Mouse (Mus musculus) kidney, postnatal 0 days (tissue): Measurements from ENCODE around the gene Hacd3. TPM values are rescaled to one million over a fixed set of nuclear protein-coding genes. Genes with fewer than 3 reads are reported as not detected.
A peak's percentile ranks its signal among the peaks of the same experiment; 100 is the strongest.

ENCODE experiments used
- ATAC-seq: fragments of 200-750 bp; cut with Nextera tagmentation; replicated peaks from 2 replicates; pipeline ENCODE4 v1.8.0; 2017; ENCODE audit warnings: low read depth, moderate number of reproducible peaks, moderate TSS enrichment, moderate library complexity; ENCODE audit not compliant: low FRiP score
- DNase-seq: peaks from one replicate; pipeline ENCODE4 v3.0.0-alpha.2; 2016; ENCODE audit warnings: low spot score
- H3K27ac ChIP-seq: fragments of 300-500 bp; sonication (generic); 2 replicates; pipeline ENCODE4 v1.5.1; 2014; ENCODE audit warnings: mild to moderate bottlenecking
- H3K27me3 ChIP-seq: fragments of 300-500 bp; sonication (generic); 2 replicates; pipeline ENCODE4 v1.6.1; 2014; ENCODE audit warnings: low read length, mixed read lengths; ENCODE audit not compliant: insufficient read depth
- H3K36me3 ChIP-seq: fragments of 300-500 bp; sonication (generic); 2 replicates; pipeline ENCODE4 v1.6.1; 2014; ENCODE audit warnings: low read length, mixed read lengths; ENCODE audit not compliant: insufficient read depth
- H3K4me1 ChIP-seq: fragments of 300-500 bp; sonication (generic); replicated peaks from 2 replicates; pipeline ENCODE4 v1.6.1; 2014; ENCODE audit warnings: antibody characterized with exemption, low read length, mixed read lengths; ENCODE audit not compliant: insufficient read depth
- H3K4me2 ChIP-seq: fragments of 300-500 bp; sonication (generic); 2 replicates; pipeline ENCODE4 v1.6.1; 2014; ENCODE audit warnings: mild to moderate bottlenecking, low read length, moderate library complexity, mixed read lengths
- H3K4me3 ChIP-seq: fragments of 300-500 bp; sonication (generic); replicated peaks from 2 replicates; pipeline ENCODE4 v1.5.1; 2014; ENCODE audit warnings: low read depth, low read length
- H3K9ac ChIP-seq: fragments of 300-500 bp; sonication (generic); 2 replicates; pipeline ENCODE4 v1.6.1; 2014; ENCODE audit warnings: low read depth, low read length
- H3K9me3 ChIP-seq: fragments of 300-500 bp; sonication (generic); replicated peaks from 2 replicates; pipeline ENCODE4 v1.6.1; 2016; ENCODE audit warnings: low read length, inconsistent platforms, mixed read lengths
- CTCF ChIP-seq: IDR thresholded peaks from 2 replicates; pipeline ENCODE4 v1.5.1; 2016; ENCODE audit warnings: antibody characterized with exemption, low read depth, mild to moderate bottlenecking, moderate library complexity
- WGBS: fragments of 180-500 bp; shearing (Covaris S2); extraction: QIAGEN DNeasy Blood & Tissue Kit; methylation state at CpG from one replicate; pipeline ENCODE4 v1.1.7; 2014; 5-methylcytosine and 5-hydroxymethylcytosine counted together
- polyA plus RNA-seq: library from polyadenylated mRNA; unstranded; fragments of >200 nt; fragmentation: Nextera tagmentation; extraction: Ambion mirVana; gene quantifications from 2 replicates; pipeline ENCODE4 v1.2.1, GENCODE M21; 2015

Hacd3 gene
- polyA plus RNA-seq, 1 experiment from 2014 or later = 68.2 TPM

- 94% methylated on average over 2 of the region's 2 CpGs for WGBS
- no peaks in the 10 kb centered on the region for H3K27me3 ChIP-seq
- DNase-seq = no peak
- no peak for TF ChIP-seq CTCF
- no peaks in the 10 kb centered on the region for H3K4me1 ChIP-seq
- no peak overlapping the region for H3K4me3 ChIP-seq
- H3K4me2 ChIP-seq = no peak overlapping the region
- no peak overlapping the region for H3K27ac ChIP-seq
- no peak for ATAC-seq
- no peak overlapping the region for H3K9ac ChIP-seq
- no peaks in the 10 kb centered on the region for H3K9me3 ChIP-seq
- peaks cover 64% of the 10 kb centered on the region for H3K36me3 ChIP-seq
Observed at GRCm38 (mm10) chr9:64987651-64988050, 33.8 kb downstream of the Hacd3 start.

DNA sequence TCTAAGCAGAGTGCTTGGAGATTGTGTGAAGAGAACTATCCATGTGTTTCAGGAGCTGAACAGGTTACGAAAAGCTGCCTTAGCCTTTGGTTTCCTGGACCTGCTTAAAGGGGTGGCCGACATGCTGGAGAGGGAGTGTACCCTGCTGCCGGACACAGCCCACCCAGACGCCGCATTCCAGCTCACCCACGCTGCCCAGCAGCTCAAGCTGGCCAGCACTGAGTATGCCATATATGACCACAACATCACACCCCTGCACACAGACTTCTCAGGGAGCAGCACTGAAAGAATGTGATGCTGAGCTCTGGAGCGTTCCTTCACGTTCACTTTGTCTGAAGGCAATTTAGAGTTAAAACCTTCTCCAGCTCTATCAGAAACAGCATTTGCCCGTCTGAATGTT lies 35.7 kb downstream of the Hacd3 start:
- H3K9me3 ChIP-seq = no peaks in the 10 kb centered on the region
- DNase-seq (no peak), ATAC-seq (no peak)
- peaks cover 74% of the 10 kb centered on the region for H3K36me3 ChIP-seq
- no peak overlapping the region for H3K4me2 ChIP-seq
- H3K27me3 ChIP-seq = no peaks in the 10 kb centered on the region
- no peaks in the 10 kb centered on the region for H3K4me1 ChIP-seq
- 84% methylated on average over 9 of the region's 9 CpGs for WGBS
- TF ChIP-seq CTCF = no peak
- H3K27ac ChIP-seq = no peak overlapping the region
- H3K9ac ChIP-seq = no peak overlapping the region
- H3K4me3 ChIP-seq = no peak overlapping the region

DNA sequence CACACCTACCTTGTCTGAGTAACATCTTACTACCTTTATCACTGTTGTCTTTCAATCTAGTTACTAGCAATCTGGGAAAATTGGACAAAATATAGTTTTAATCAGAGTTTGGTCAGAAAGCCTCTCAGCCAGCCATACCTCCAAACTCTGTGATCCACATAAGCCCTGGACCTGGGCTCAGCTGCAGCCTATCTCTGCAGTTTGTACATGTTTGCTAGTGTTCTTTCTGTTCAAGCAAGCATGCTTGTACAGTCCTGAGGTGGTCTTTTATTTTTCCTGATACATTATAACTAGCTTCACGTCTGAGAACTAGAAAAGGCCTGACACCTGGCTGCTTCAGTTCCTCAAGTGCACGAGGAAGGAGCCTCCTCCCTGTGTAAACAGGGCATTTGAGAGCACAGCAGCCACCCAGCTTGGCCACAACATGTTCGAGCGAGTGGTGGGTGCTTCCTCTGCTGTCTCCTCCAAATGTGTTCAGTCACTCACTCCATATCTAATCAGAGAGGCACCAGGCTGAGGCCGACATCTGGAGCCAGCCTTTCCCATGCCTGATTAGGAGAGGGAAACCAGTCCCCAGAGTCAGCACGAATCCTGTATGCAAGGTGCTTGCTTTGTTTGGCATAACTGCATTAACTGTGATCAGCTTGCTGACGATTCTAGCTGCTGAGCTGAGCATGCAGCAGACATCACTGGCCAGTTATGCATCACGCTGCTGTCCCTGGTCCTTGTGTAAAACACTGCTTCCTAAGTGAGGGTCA lies 36.3 kb downstream of the Hacd3 start:
- Histone ChIP-seq H3K9ac (no peak overlapping the region), H3K4me1 (no peaks in the 10 kb centered on the region), H3K4me3 (no peak overlapping the region), H3K9me3 (no peaks in the 10 kb centered on the region), H3K27me3 (no peaks in the 10 kb centered on the region), H3K27ac (no peak overlapping the region), H3K36me3 (peaks cover 77% of the 10 kb centered on the region), H3K4me2 (no peak overlapping the region)
- DNase-seq (no peak), ATAC-seq (no peak)
- WGBS = 83% methylated on average over 8 of the region's 8 CpGs
- TF ChIP-seq CTCF = no peak

GRCm38 (mm10) chr9:64981904-64982303 lies 39.6 kb downstream of the Hacd3 start:
- H3K27ac ChIP-seq = no peak overlapping the region
- H3K36me3 ChIP-seq = peaks cover 83% of the 10 kb centered on the region
- no peak overlapping the region for H3K9ac ChIP-seq
- no peak for ATAC-seq
- no peaks in the 10 kb centered on the region for H3K27me3 ChIP-seq
- TF ChIP-seq CTCF = no peak
- no peaks in the 10 kb centered on the region for H3K9me3 ChIP-seq
- DNase-seq = no peak
- H3K4me1 ChIP-seq = no peaks in the 10 kb centered on the region
- no peak overlapping the region for H3K4me3 ChIP-seq
- H3K4me2 ChIP-seq = no peak overlapping the region
- 78% methylated on average over 1 of the region's 1 CpGs for WGBS

DNA sequence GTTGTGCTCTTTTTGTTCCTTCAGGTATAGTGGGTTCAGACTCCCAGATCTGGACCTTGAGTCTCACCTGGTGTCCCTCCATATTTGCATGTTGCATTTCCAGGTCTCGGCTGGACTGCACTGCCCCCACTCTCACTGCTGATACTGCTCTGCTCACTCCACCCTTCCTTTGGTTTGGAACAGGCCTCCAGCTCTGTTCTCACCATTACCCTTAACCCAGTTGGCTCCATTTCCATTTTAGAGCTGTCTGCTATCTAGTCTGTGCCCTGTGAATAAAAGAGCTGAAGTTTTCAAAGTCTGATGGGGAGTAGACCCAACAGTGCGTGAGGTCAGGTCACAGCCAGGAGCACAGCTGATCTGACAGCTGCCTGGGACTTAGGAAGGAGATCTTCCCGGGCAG lies 40.9 kb downstream of the Hacd3 start:
- no peak for DNase-seq

DNA sequence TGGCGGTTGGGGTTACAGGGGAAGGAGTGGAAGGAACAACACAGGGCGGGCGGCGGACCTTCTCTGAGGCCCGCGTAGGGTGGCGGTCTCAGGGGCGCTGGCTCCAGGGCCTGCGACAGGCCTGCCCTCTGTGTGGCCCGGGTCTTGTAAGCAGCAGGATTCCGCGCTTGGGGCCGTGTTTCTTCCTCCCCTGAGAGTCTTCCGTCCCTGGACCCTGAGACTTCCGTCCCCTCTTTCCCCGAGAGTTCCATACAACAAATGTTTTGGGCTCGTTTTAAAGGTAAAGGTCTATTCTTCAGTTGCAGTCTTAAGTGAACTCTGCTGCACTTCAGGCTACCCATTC lies 60.5 kb downstream of the Hacd3 start:
- H3K27me3 ChIP-seq = no peaks in the 10 kb centered on the region
- H3K9ac ChIP-seq = peak overlapping the region; percentile 90
- peak overlapping the region; percentile 91 for H3K27ac ChIP-seq
- no peaks in the 10 kb centered on the region for H3K9me3 ChIP-seq
- peak; percentile 83 for ATAC-seq
- H3K4me2 ChIP-seq = peak overlapping the region; percentile 76
- TF ChIP-seq CTCF = no peak
- under 1% methylated on average over 17 of the region's 17 CpGs for WGBS
- peak overlapping the region; percentile 70 for H3K4me3 ChIP-seq
- DNase-seq = peak; percentile 84
- H3K36me3 ChIP-seq = 0 out of 2 replicates have a peak, but pooled peaks cover 12% of the 10 kb centered on the region
- peaks cover 8% of the 10 kb centered on the region for H3K4me1 ChIP-seq

More for the DNA sequence above, 40.9 kb downstream of the Hacd3 start:
- Histone ChIP-seq H3K36me3 (peaks cover 85% of the 10 kb centered on the region), H3K27ac (no peak overlapping the region), H3K4me2 (no peak overlapping the region), H3K4me3 (no peak overlapping the region), H3K27me3 (no peaks in the 10 kb centered on the region), H3K4me1 (no peaks in the 10 kb centered on the region), H3K9ac (no peak overlapping the region), H3K9me3 (no peaks in the 10 kb centered on the region)
- WGBS = 73% methylated on average over 3 of the region's 3 CpGs
- ATAC-seq = no peak
- TF ChIP-seq CTCF = no peak
